Mouse (Mus musculus) retina, postnatal 7 days (tissue): ENCODE measurements around the gene Akr7a5.

Experiments used
- DNase-seq: peaks from one replicate; pipeline ENCODE4 v3.0.0-alpha.2; 2012; ENCODE audit warnings: low read depth, low spot score

Gene Akr7a5

GRCm38 (mm10) chr4:139351931-139352711, 41.6 kb downstream of the Akr7a5 start, which contains the start of the genes Mrto4, Emc1 and Ubr4:
Gene Mrto4, minus strand, starts transcription at chr4:139352576.
Gene Emc1, plus strand, starts transcription at chr4:139352587.
Gene Ubr4, plus strand, starts transcription at chr4:139352609.
- DNase-seq = peak; percentile 73

GRCm38 (mm10) chr4:139352832-139353231, 42.3 kb downstream of the Akr7a5 start:
- no peak for DNase-seq

- DNase-seq = no peak
Measured at GRCm38 (mm10) chr4:139357211-139357610, 46.7 kb downstream of the Akr7a5 start.

- DNase-seq = no peak
Measured at GRCm38 (mm10) chr4:139360761-139361548, 50.4 kb downstream of the Akr7a5 start.

GRCm38 (mm10) chr4:139367336-139367735, 56.8 kb downstream of the Akr7a5 start:
- DNase-seq = no peak
